Mouse (Mus musculus) retina, adult 2 months (tissue): Measurements from ENCODE around the gene Zfp651.

Source experiments
- DNase-seq: peaks from one replicate; pipeline ENCODE4 v3.0.0-alpha.2; 2012; ENCODE audit warnings: low read depth, low spot score

The Zfp651 gene

GRCm38 (mm10) chr9:121762248-121762647 is 3.1 kb downstream of the Zfp651 start:
- DNase-seq, result no peak

GRCm38 (mm10) chr9:121762761-121763160 is 3.6 kb downstream of the Zfp651 start:
- DNase-seq, result no peak

GRCm38 (mm10) chr9:121763716-121764115 is 4.6 kb downstream of the Zfp651 start:
- DNase-seq, result no peak

GRCm38 (mm10) chr9:121765166-121765855 is 6.2 kb downstream of the Zfp651 start:
- DNase-seq, result no peak

GRCm38 (mm10) chr9:121772412-121772811 is 13.3 kb downstream of the Zfp651 start:
- no peak for DNase-seq

GRCm38 (mm10) chr9:121775951-121776350 is 16.8 kb downstream of the Zfp651 start:
- DNase-seq, result no peak

- DNase-seq, result no peak
Observed at GRCm38 (mm10) chr9:121776511-121776910, 17.4 kb downstream of the Zfp651 start.

GRCm38 (mm10) chr9:121777484-121778065 is 18.4 kb downstream of the Zfp651 start, which contains the start of gene Klhl40:
Gene Klhl40, plus strand, starts transcription at chr9:121777607.
- DNase-seq, result no peak

- DNase-seq, result no peak
Observed at GRCm38 (mm10) chr9:121778066-121778624, 19.0 kb downstream of the Zfp651 start.

GRCm38 (mm10) chr9:121784801-121785200 is 25.7 kb downstream of the Zfp651 start:
- DNase-seq, result no peak

- no peak for DNase-seq
Observed at GRCm38 (mm10) chr9:121785261-121785660, 26.1 kb downstream of the Zfp651 start.

GRCm38 (mm10) chr9:121786359-121786758 is 27.2 kb downstream of the Zfp651 start:
- no peak for DNase-seq

- DNase-seq, result no peak
Observed at GRCm38 (mm10) chr9:121791206-121791605, 32.1 kb downstream of the Zfp651 start.

GRCm38 (mm10) chr9:121791757-121792521 is 32.8 kb downstream of the Zfp651 start, which contains the start of gene Hhatl:
Gene Hhatl, minus strand, starts transcription at chr9:121792507.
- DNase-seq, result no peak

GRCm38 (mm10) chr9:121794972-121795539 is 35.9 kb downstream of the Zfp651 start:
- DNase-seq, result no peak

GRCm38 (mm10) chr9:121797722-121798121 is 38.6 kb downstream of the Zfp651 start:
- DNase-seq, result no peak

GRCm38 (mm10) chr9:121798887-121799520 is 39.9 kb downstream of the Zfp651 start:
- no peak for DNase-seq

GRCm38 (mm10) chr9:121802747-121803146 is 43.6 kb downstream of the Zfp651 start:
- DNase-seq, result no peak

GRCm38 (mm10) chr9:121807546-121807945 is 48.4 kb downstream of the Zfp651 start:
- no peak for DNase-seq

- no peak for DNase-seq
Observed at GRCm38 (mm10) chr9:121807947-121808346, 48.8 kb downstream of the Zfp651 start.

- no peak for DNase-seq
Observed at GRCm38 (mm10) chr9:121808511-121808910, 49.4 kb downstream of the Zfp651 start.
